Mouse (Mus musculus): ENCODE data around the gene Mmd2.

DNA sequence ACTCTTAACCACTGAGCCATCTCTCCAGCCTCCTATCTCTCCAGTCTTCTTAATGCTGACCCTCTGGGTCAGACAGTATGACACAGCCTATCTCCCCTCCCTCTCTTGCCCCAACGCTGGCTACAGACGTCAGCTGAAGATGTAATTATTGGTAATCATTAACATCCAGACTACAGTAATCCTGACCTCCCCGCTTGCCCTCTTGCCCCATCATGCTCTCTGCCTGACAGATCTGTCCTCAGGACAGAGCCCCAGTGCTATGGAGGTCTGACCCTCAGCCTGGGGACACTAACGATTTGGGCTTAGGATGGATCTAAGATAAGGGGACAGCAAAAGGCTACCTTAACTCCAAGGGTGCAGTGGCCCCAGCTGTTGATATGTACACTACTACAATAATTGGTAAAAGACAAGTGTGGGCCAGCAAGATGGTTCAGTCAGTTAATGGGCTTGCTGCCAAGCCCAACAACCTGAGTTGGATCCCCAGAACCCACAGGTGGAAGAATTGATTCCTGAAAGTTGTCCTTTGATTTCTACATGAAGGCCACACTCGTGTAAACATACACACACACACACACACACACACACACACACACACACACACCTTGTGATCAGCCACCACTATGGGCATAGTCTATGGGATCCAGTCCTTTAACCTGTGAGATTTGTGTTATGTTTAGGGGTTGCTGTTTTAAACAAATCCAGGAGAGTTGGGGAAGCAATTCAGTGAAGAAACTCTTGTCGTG is 10.8 kb downstream of the Mmd2 start:
- TF ChIP-seq CTCF (IDR thresholded peaks at IDR 0.05; ENCODE audit: extremely low read depth, insufficient read depth, insufficient read length, insufficient replicate concordance) (no peak), POLR2A (IDR thresholded peaks at IDR 0.05; ENCODE audit: low read depth, low read length) (no peak)
